Mouse (Mus musculus): Measurements from ENCODE around the gene Large1.

DNA sequence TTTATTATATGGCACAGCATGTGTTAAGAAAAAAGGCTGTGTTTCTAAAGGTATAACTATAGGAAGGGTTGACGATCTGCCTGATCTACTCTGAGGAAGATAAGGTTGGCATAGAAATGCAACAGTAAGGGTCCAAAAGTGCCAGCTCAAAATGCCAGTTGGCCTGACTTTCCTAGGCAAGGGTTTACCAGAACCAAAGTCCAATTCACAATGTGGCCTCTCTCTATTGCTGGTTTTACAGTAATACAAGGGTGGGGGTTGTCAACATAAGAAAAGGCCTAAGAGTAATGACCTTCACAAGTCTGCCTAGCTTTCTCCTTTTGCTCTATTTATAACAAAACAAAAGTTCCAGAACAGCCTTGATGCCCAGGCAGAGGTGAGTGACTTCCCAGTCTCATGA is 166.0 kb downstream of the Large1 start:
- TF ChIP-seq CTCF (IDR thresholded peaks at IDR 0.05; ENCODE audit: low read depth, low read length) (no peak), POLR2A (IDR thresholded peaks at IDR 0.05; ENCODE audit: extremely low read depth, insufficient read depth, low read length) (no peak)
